Mouse (Mus musculus): ENCODE results near the gene Dppa4.
"Not testable (repeated sequence)": the region's sequence is repeated elsewhere in the genome, so short reads cannot be mapped to it uniquely, and the experiment has no call there.

Dppa4 gene

GRCm38 (mm10) chr16:48283517-48283916 lies at the start of gene Dppa4:
Gene Dppa4, plus strand, starts transcription at chr16:48283733.
- DNase-seq (ENCODE audit: low spot score): no peak

- DNase-seq (ENCODE audit: low spot score): no peak
These were observed 48.5 kb upstream of the Dppa4 start for GRCm38 (mm10) chr16:48234999-48235398.

- no peak for DNase-seq (ENCODE audit: low spot score)
These were observed 45.9 kb upstream of the Dppa4 start for GRCm38 (mm10) chr16:48237676-48238075.

- DNase-seq (ENCODE audit: low spot score): no peak
These were observed 36.4 kb upstream of the Dppa4 start for GRCm38 (mm10) chr16:48247044-48247661.

GRCm38 (mm10) chr16:48252824-48253223 lies 30.7 kb upstream of the Dppa4 start:
- DNase-seq (ENCODE audit: low spot score): no peak

- DNase-seq (ENCODE audit: low spot score): no peak
These were observed 28.9 kb upstream of the Dppa4 start for GRCm38 (mm10) chr16:48254584-48254983.

- DNase-seq (ENCODE audit: low spot score): no peak
These were observed 24.0 kb upstream of the Dppa4 start for GRCm38 (mm10) chr16:48259519-48259918.

GRCm38 (mm10) chr16:48262901-48263300 lies 20.6 kb upstream of the Dppa4 start:
- DNase-seq (ENCODE audit: low spot score): no peak

GRCm38 (mm10) chr16:48265856-48266255 lies 17.7 kb upstream of the Dppa4 start:
- no peak for DNase-seq (ENCODE audit: low spot score)

- DNase-seq (ENCODE audit: low spot score): no peak
These were observed 6.6 kb upstream of the Dppa4 start for GRCm38 (mm10) chr16:48276940-48277339.

GRCm38 (mm10) chr16:48280883-48281282 lies 2.6 kb upstream of the Dppa4 start:
- no peak for DNase-seq (ENCODE audit: low spot score)

GRCm38 (mm10) chr16:48282801-48283200 lies 732 bp upstream of the Dppa4 start:
- DNase-seq (ENCODE audit: low spot score): no peak

- DNase-seq (ENCODE audit: low spot score): no peak
These were observed 2.0 kb downstream of the Dppa4 start for GRCm38 (mm10) chr16:48285517-48285916.

- DNase-seq (ENCODE audit: low spot score): no peak
These were observed 14.0 kb downstream of the Dppa4 start for GRCm38 (mm10) chr16:48297384-48298136.

- DNase-seq (ENCODE audit: low spot score): no peak
These were observed 16.4 kb downstream of the Dppa4 start for GRCm38 (mm10) chr16:48299884-48300283.

GRCm38 (mm10) chr16:48303509-48303908 lies 20.0 kb downstream of the Dppa4 start, which contains the start of gene Dppa2:
Gene Dppa2, plus strand, starts transcription at chr16:48303908.
- no peak for DNase-seq (ENCODE audit: low spot score)

GRCm38 (mm10) chr16:48303983-48304382 lies 20.4 kb downstream of the Dppa4 start:
- DNase-seq (ENCODE audit: low spot score): no peak

GRCm38 (mm10) chr16:48308916-48309315 lies 25.4 kb downstream of the Dppa4 start:
- not testable (repeated sequence) for DNase-seq (ENCODE audit: low spot score)

- no peak for DNase-seq (ENCODE audit: low spot score)
These were observed 26.5 kb downstream of the Dppa4 start for GRCm38 (mm10) chr16:48309912-48310630.

- DNase-seq (ENCODE audit: low spot score): no peak
These were observed 31.8 kb downstream of the Dppa4 start for GRCm38 (mm10) chr16:48315294-48315693.

GRCm38 (mm10) chr16:48320781-48321180 lies 37.2 kb downstream of the Dppa4 start:
- no peak for DNase-seq (ENCODE audit: low spot score)

- no peak for DNase-seq (ENCODE audit: low spot score)
These were observed 39.6 kb downstream of the Dppa4 start for GRCm38 (mm10) chr16:48323133-48323532.
